Mouse (Mus musculus) embryonic fibroblast, embryonic 13.5 days (primary cell): Measurements from ENCODE around the gene Olfr1002.

ENCODE experiments used
- CTCF ChIP-seq: IDR thresholded peaks from 2 replicates; pipeline ENCODE4 v1.5.1; 2011; ENCODE audit warnings: mild to moderate bottlenecking, control low read depth, low read length, moderate library complexity, borderline replicate concordance; ENCODE audit not compliant: insufficient read depth
- POLR2A ChIP-seq: IDR thresholded peaks from 2 replicates; pipeline ENCODE4 v1.6.1; 2011; ENCODE audit warnings: low read depth, mild to moderate bottlenecking, control low read depth, low read length, moderate library complexity

DNA sequence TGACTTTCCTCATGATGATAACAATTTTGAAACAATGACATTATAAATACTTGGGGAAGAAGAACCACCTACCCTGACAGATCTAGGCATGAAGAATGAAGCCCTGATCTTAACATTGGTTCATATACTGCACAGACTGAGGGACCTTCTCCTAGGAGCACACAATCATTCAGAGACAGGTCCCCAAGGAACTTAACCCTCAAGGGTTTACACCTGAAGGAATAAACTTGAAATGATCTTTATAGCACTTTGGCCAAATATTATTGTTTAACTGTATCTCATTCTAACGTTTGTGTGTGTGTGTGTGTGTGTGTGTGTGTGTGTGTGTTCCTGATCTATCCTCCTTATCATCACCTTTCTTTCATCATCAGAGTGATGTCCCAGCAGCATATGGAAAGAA is 38.7 kb downstream of the Olfr1002 start, which contains the start of gene Olfr1000:
- TF ChIP-seq CTCF = no peak
- TF ChIP-seq POLR2A = no peak
